Mouse (Mus musculus): ENCODE measurements at regions not wholly inside any gene's neighbourhood (a gene's known extent, or its start where the extent isn't known, plus 50 kb on each side); places are given as distances from the start of the nearest gene placed in this dataset.

DNA sequence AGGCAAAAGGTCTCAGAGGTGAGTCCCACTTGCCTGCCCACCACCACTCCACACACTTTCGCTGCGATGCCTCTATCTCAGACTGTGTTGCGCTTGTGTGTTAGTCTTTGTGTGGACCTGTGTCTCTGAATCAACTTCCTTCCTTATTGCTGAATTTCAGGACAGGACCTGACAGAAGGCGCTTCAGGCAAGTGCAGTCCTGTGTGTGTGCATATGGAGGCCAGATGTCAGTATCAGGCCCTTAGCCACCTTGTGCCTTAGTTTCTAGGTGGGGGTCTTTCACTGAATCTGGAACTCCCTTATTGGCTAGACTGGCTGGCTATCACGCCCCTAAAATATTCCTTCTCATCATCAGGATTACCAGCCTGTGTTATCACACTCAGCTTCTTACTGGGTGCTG, 391.6 kb upstream of the Zmiz1 start:
- H3K27ac ChIP-seq (ENCODE audit: control insufficient read depth, low read depth, low read length), result no peak overlapping the region
- no peak overlapping the region for H3K9ac ChIP-seq (ENCODE audit: control insufficient read depth, low read depth, low read length, poor library complexity, severe bottlenecking)
- TF ChIP-seq UBTF (IDR thresholded peaks at IDR 0.05; ENCODE audit: borderline replicate concordance, insufficient read depth, low read depth, low read length) (no peak), POLR2AphosphoS5 (IDR thresholded peaks at IDR 0.05; ENCODE audit: borderline replicate concordance, low read depth, low read length) (no peak), MEF2A (IDR thresholded peaks at IDR 0.05; ENCODE audit: extremely low read depth, insufficient replicate concordance, low read depth, low read length, poor library complexity, severe bottlenecking) (no peak), EP300 (IDR thresholded peaks at IDR 0.05; ENCODE audit: low read depth in 1 of 2, low read length in 2 of 2) (no peak), TCF12 (IDR thresholded peaks at IDR 0.05; ENCODE audit: low read depth, low read length) (no peak), MAFK (IDR thresholded peaks at IDR 0.05; ENCODE audit: borderline replicate concordance, low read depth, low read length) (no peak), E2F4 (IDR thresholded peaks at IDR 0.05; ENCODE audit: borderline replicate concordance, low read depth, low read length) (no peak), ZC3H11A (IDR thresholded peaks at IDR 0.05; ENCODE audit: low read depth, low read length) (no peak), HCFC1 (IDR thresholded peaks at IDR 0.05; ENCODE audit: low read depth, low read length) (no peak), JUND (IDR thresholded peaks at IDR 0.05; ENCODE audit: low read depth, low read length) (no peak), MXI1 (IDR thresholded peaks at IDR 0.05; ENCODE audit: low read depth, low read length) (no peak), ZKSCAN1 (IDR thresholded peaks at IDR 0.05; ENCODE audit: low read depth, low read length) (no peak), ZNF384 (IDR thresholded peaks at IDR 0.05; ENCODE audit: low read depth, low read length) (no peak), TAL1 (IDR thresholded peaks at IDR 0.05; ENCODE audit: low read length) (no peak), KAT2A (conservative IDR thresholded peaks at IDR 0.05; ENCODE audit: low read depth, low read length) (no peak), ZMIZ1 (IDR thresholded peaks at IDR 0.05; ENCODE audit: low read depth, low read length) (no peak), CTCF (IDR thresholded peaks at IDR 0.05 in 2 of 3, conservative IDR thresholded peaks at IDR 0.05 in 1 of 3; ENCODE audit: control insufficient read depth in 1 of 3, insufficient read depth in 1 of 3, low read depth in 2 of 3, low read length in 3 of 3, poor library complexity in 1 of 3, severe bottlenecking in 1 of 3) (no peak), MAX (IDR thresholded peaks at IDR 0.05; ENCODE audit: low read length) (no peak), USF1 (IDR thresholded peaks at IDR 0.05; ENCODE audit: low read depth, low read length) (no peak), POLR2A (IDR thresholded peaks at IDR 0.05; ENCODE audit: control insufficient read depth in 1 of 2, insufficient read depth in 1 of 2, low read depth in 1 of 2, low read length in 2 of 2, poor library complexity in 1 of 2) (no peak)
- no peaks in the 10 kb centered on the region for H3K79me2 ChIP-seq (ENCODE audit: control insufficient read depth, insufficient read depth, low read length, poor library complexity)
- no peaks in the 10 kb centered on the region for H3K4me1 ChIP-seq (ENCODE audit: control insufficient read depth in 1 of 2, insufficient read depth in 2 of 2, low read length in 2 of 2)
- H3K4me3 ChIP-seq (ENCODE audit: control insufficient read depth in 1 of 2, insufficient read depth in 1 of 2, low read depth in 2 of 2, low read length in 2 of 2), result no peak overlapping the region
- no peaks in the 10 kb centered on the region for H3K27me3 ChIP-seq (ENCODE audit: control insufficient read depth in 1 of 2, insufficient read depth in 2 of 2, low read length in 2 of 2)
- no peak for DNase-seq (ENCODE audit: low read depth, low spot score)
- no peaks in the 10 kb centered on the region for H3K9me3 ChIP-seq (replicated peaks; ENCODE audit: insufficient read depth, low read length)
- H3K36me3 ChIP-seq (ENCODE audit: control insufficient read depth in 1 of 2, insufficient read depth in 2 of 2, low read length in 2 of 2), result no peaks in the 10 kb centered on the region

DNA sequence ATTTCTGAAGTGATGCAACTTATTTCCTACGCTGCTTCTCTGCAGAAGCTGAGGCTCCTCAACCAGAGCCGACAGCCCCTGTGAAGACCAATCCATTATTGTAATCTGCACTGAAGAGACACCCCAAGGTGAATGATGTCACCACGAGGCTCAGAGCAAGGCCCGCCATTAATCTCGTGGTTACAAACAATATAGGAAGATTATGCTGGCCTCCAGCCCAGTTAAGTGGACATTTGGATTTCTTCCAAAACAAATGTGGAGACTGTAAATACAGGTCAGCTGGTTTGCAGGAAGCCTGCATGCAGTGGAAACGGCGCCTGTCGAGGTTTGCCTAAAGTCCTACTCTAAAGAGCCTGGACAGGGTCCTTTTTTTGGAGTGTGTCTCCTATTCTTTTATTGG, 390.6 kb upstream of the Zmiz1 start:
- H3K9ac ChIP-seq (ENCODE audit: control insufficient read depth, low read depth, low read length, poor library complexity, severe bottlenecking), result no peak overlapping the region
- no peaks in the 10 kb centered on the region for H3K9me3 ChIP-seq (replicated peaks; ENCODE audit: insufficient read depth, low read length)
- DNase-seq (ENCODE audit: low read depth, low spot score), result no peak
- H3K27me3 ChIP-seq (ENCODE audit: control insufficient read depth in 1 of 2, insufficient read depth in 2 of 2, low read length in 2 of 2), result no peaks in the 10 kb centered on the region
- H3K27ac ChIP-seq (ENCODE audit: control insufficient read depth, low read depth, low read length), result no peak overlapping the region
- TF ChIP-seq POLR2AphosphoS5 (IDR thresholded peaks at IDR 0.05; ENCODE audit: borderline replicate concordance, low read depth, low read length), result no peak
- no peak for TF ChIP-seq MYC (IDR thresholded peaks at IDR 0.05; ENCODE audit: low read depth, low read length)
- TF ChIP-seq ZC3H11A (IDR thresholded peaks at IDR 0.05; ENCODE audit: low read depth, low read length), result no peak
- no peak for TF ChIP-seq NELFE (IDR thresholded peaks at IDR 0.05; ENCODE audit: low read depth, low read length)
- no peak for TF ChIP-seq MAX (IDR thresholded peaks at IDR 0.05; ENCODE audit: low read length)
- TF ChIP-seq JUND (IDR thresholded peaks at IDR 0.05; ENCODE audit: low read depth, low read length), result no peak
- TF ChIP-seq POLR2A (IDR thresholded peaks at IDR 0.05; ENCODE audit: control insufficient read depth in 1 of 2, insufficient read depth in 1 of 2, low read depth in 1 of 2, low read length in 2 of 2, poor library complexity in 1 of 2), result no peak
- H3K79me2 ChIP-seq (ENCODE audit: control insufficient read depth, insufficient read depth, low read length, poor library complexity), result no peaks in the 10 kb centered on the region
- no peaks in the 10 kb centered on the region for H3K4me1 ChIP-seq (ENCODE audit: control insufficient read depth in 1 of 2, insufficient read depth in 2 of 2, low read length in 2 of 2)
- H3K4me3 ChIP-seq (ENCODE audit: control insufficient read depth in 1 of 2, insufficient read depth in 1 of 2, low read depth in 2 of 2, low read length in 2 of 2), result no peak overlapping the region
- H3K36me3 ChIP-seq (ENCODE audit: control insufficient read depth in 1 of 2, insufficient read depth in 2 of 2, low read length in 2 of 2), result no peaks in the 10 kb centered on the region
